Mouse (Mus musculus) fat pad, adult 2 months (tissue): ENCODE data around the gene Gm6588.

Experiments
- DNase-seq: peaks from one replicate; pipeline ENCODE4 v3.0.0-alpha.2; 2011; ENCODE audit warnings: low read depth, low spot score; ENCODE audit errors: extremely low read depth

Gene Gm6588

DNA sequence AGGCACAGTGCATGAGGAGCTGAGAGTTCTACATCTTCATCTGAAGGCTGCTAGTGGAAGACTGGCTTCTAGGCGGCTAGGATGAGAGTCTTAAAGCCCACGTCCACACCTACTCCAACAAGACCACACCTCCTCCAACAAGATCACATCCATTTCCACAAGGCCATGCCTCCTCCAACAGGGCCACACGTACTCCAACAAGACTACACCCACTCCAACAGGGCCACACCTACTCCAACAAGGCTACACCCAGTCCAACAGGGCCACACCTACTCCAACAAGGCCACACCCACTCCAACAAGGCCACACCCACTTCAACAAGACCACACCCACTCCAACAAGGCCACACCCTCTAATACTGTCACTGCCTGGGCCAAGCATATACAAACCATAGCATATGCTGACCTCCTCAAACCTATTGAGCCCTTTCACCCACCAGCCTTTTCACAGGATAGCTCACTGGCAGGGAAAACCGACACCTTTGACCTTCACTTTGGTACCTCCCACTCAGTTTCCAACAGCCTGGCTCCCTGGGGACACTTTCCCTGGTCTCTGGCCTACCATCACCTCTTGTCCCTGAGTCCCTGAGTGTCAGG is 19.9 kb downstream of the Gm6588 start:
- DNase-seq: no peak

DNA sequence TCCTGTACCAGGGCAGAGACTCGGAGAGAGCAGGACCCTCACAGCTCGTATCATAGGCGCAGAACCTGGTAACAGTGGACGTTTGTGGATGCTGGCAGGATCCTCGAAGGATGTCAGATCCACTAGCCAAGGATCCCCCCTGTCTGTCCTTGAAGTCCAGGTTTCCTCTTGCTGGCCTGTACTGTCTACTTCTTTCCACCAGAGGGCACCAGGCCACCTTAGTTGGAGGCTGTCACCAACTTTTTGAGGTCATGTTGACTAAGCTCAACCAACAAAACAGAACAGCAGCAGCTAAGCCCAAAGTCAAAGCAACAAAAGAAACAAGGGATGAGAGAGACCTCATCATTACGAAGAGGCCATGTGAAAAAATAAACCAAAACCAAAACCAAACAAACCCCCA is 20.9 kb downstream of the Gm6588 start:
- DNase-seq: no peak

DNA sequence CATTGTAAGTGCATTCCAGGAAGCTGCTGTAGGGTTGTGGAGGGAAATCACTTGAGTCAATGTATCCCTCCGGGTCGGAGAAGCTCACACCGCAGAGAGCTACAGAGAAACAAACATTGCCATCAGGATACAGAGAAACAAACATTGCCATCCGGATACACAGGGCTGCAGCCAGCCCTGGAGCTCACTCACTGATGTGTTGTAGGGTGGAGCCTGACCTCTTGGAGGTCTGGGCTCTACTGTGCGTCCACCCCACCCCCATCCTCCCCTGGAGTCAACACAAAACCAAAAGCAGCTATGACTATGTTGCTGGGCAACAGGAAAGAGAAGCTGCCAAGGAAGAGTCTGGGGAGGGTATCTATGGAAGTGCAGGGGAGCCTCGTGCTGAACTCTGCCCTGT is 24.2 kb downstream of the Gm6588 start:
- DNase-seq: no peak

DNA sequence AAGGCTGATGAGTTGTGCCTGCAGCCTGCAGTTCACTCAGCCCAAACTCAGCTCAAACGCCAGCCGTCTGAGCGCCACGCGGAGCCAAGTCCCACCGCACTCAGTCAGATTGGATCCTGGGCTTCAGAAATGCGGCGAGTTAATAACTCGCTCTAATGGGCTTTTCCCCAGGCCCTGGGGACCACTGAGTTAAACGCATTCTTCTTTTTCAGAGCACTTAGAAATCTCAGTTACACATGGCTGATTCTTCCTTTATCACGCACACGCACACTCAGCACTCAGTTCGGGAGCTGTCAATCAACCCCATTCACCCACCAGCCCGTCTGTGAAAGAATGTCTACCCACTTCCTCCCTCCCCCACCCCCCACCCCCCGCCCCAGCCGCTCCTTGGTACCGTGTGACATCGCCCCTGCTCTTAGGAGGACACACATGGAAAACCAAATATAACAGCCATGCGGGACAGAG is 32.8 kb downstream of the Gm6588 start:
- no peak for DNase-seq

DNA sequence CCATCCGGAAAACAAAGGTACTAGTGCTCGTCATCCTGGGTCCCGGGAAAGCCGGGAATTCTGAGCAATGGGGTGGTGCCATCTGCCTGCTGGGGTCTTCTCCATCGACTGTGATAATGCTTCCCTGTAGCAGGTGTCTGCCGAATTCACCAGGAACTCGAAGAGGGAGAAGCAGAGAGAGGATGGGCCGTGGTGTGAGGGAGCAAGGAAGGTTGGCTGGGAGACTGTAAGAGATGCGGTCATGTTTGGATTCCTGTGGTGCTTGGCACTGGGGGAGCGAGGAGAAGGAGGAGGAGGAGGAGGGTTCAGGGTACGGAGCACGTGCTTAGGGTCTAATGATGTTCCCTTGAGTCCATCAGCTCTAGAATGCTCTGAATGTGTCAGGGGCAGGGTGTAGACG is 33.3 kb downstream of the Gm6588 start:
- DNase-seq: no peak

DNA sequence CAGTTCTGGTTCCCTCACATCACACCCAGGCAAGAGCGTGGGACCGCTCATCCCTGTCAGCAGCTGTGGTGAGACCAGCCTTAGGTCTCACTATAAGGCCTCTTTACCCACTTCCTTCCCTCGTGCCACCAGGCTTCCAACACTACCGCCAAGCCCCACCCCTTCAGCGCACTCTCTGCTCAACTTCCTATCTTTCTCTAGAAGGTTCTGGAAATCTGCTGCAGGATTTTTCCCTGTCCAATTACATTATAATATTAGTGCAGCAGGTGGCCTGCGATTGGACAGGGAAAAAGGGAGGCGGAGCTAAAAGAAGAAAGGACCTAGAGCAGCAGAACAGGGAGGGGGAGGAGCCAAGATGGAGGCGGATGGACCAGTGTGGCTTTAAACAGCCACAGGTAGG is 33.8 kb downstream of the Gm6588 start:
- DNase-seq: no peak

DNA sequence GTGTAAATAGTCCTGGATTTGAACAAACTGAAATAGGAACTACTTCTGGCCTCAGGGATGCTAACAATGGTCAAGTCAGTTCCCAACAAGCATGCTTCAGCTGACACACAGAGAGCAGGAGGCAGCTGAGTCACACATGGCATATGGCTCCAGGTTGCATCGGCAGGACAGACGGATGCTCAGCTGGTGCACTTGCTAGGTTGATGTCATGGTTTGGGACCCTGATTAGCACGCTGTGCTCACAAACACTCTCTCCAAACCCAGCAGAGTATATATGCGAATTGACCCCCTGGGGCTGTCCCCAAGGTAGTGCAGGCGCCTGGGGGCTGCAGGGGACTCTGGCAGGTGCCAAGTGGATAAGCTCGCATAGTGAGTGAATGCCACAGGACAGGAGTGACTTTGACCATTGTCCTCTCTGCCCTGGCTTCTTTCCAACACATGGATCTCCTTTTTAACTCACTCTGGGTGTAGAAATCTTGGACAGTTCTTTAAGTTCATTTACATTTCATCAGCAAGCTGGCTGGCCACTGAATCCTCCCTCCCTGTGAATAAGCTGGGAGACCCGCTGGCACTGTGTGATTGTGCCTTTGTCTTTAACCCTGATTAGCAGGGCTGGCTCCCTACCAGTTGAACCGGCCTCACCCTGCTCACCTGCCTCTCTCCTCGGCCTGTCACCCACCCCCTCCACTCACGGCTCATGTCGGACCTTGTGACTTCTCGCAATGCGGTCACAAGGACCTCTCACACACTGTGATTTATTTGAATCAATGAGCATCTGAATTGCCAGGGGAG is 35.9 kb downstream of the Gm6588 start:
- DNase-seq: no peak

DNA sequence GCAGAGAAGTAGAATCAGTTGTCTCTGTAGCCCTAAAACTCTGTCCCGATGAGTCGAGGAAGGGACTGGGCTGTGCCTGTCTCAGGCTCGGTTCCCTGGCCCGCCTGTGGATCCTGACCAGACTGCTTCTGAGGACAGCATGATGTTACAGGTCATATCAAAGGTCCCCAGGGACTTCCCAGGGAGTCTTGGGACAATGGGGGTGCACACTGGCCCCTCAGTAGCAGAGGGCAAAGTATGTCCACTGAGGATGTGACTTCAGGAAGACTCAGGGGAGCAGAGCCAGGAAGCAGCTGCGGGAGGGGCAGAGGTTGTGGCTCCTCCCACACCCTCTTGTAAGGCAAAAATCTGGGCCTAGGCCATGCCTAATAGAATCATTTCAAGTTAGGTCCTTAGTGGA is 37.2 kb downstream of the Gm6588 start:
- no peak for DNase-seq

DNA sequence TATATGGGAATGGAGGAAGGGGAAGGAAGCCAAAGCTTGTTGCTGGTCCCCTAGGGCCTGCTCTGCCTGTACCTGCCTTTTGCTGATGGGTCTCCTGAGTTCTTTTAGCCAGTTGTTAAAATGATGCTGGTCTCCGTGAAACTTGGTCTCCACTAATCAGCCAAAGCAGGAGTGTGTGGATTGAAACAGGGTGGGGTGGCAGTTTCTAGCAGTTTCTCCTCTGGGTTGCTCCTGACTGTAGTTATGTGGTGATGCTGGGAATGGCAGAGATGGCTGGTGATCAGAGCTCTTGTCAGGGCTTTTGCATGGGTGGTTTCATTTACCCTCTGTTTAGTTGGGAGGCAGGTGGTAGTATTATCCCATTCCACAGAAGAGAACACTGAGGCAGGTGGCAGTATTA is 38.3 kb downstream of the Gm6588 start:
- DNase-seq: no peak

DNA sequence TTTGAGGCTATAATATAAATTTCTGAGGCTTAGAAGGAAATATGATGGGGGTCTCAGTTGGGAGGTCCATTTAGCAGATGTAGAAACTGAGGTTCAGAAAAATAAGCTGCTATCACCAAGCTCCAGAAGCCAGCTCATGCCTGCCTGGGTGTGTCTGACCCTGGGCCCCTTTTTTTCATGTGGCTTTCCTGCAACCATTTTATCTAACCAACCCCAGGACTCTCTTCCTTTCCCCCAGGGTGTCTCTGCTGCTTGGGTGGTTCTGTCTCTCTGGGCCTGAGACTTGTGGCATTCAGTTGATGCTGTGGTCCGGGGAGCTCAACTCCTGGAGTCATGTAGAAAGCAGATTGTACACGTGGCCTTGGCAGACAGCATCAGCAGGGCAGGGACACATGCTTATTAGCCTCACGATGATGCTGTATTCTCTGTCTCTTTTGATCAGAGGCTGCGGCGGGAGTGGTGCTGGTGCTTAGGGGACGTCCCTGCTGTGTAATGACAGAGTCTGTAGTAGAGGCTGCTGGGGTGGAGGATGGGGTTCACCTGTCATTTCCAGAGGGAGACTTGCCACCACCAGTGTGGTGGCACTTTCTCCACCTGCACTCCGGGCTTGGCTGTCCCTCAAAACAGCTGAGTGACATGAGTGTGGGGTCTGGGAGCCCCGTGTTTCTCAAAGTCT is 39.0 kb downstream of the Gm6588 start:
- no peak for DNase-seq

DNA sequence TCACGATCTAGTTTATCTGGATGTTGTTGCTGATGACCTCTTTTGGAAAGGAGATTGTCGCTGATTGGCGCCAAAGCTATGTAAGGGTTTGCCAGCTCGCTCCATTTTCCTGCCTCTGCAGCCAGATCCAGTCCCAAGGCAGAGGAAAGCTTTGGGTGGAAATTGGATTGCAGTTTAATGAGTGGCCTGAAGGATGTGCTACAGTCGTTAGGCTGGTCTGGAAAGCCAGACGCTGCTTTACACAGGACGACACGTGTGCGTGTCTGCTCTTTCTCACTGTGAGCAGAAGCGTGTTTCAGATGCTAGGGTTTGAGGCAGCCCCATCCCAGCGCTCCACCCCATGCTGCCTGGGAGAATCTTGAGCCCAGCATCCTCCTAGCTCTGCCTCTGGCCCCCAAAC is 42.3 kb downstream of the Gm6588 start:
- DNase-seq: no peak

DNA sequence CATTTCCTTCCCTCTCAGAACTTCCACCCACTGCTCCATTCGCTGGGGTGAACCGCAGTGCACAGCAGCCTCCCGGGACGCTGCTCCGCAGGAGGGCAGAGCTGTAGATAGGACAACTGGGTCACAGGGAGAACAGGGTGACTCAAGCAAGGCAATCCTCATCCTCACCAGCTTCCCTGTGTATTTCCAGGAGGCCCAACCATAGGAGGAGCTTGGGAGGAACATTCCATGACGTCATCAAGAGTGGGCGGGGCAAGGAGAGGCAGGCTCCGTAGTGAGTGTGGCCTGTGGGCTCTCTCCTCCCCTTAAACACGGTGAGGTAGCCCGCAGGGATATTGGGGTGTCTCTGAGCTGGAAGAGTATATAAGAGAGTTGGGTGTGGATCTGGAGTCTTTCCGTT is 44.3 kb downstream of the Gm6588 start:
- no peak for DNase-seq

DNA sequence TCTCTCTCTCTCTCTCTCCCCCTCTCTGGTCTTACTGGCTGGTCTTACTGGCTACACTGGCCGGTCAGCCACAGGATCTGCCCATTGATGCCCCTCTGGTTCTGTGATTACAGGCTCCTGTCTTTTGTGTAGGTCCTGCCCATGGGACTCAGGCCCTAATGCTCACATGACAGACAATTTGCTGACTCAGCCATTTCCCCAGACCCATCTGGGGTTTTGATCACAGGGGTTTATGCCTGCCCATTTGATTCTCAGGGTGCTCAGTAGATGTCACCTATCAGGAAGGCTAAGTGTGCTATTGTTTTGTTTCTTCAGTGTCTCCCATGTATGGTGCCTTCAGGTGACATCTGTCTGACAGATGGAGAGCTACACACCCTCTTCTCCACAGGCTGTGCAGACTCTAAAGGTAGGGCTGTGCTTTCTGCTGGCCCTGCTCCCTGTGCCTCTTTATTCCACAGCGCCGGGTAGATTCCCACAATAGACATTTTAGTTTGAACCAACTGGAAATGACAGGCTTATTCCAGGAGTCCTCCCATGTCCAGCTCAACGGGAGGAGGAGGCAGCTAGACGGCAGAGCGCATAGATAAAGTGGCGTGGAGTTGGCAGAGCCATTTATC is 47.6 kb downstream of the Gm6588 start:
- no peak for DNase-seq

DNA sequence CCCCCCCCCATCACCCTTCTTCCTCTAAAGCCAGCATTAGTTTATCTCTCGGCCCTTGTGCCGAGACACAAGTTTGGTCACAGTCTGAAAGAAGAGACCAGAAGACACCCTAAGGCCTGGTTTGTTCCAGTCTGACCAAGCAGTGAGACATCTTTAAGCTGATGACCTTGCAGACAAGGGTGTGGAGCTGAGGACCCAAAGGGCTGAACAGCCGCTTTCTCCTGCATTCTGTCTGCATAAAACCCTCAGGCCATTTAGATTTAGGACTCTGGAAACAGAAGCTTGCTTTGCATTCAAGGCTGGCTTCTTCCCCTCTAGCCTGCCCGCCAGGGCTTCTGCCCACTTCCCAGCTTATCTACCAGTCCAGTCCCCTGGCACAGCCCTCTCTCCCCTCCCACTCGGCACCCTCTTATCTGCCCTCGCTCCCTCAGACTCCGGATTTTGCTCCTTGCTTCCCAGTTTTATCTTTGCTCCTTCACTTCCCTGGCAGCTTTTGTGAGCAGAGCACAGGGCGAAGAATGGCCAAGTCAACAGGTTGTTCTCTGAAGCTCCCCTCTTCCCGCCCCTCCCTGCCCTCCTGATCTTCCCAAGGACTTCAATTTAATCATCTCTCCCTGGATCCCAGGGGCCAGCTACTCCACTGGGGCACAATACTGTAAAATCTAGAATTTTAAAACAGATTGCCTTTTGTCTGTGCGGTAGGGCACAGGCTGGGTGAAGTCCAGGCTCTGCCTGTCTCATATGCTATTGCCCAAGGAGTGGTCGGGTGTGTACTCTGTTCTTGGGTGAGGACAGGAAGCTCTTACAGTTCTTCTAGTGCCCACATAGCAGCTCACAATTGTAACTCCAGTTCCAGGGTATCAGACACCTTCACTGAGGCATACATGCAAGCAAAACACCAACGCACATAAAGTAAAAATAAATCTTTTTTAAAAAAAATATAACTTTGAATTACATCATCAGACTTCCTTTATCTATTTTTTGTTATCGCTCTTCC is 50.0 kb downstream of the Gm6588 start:
- DNase-seq: no peak

DNA sequence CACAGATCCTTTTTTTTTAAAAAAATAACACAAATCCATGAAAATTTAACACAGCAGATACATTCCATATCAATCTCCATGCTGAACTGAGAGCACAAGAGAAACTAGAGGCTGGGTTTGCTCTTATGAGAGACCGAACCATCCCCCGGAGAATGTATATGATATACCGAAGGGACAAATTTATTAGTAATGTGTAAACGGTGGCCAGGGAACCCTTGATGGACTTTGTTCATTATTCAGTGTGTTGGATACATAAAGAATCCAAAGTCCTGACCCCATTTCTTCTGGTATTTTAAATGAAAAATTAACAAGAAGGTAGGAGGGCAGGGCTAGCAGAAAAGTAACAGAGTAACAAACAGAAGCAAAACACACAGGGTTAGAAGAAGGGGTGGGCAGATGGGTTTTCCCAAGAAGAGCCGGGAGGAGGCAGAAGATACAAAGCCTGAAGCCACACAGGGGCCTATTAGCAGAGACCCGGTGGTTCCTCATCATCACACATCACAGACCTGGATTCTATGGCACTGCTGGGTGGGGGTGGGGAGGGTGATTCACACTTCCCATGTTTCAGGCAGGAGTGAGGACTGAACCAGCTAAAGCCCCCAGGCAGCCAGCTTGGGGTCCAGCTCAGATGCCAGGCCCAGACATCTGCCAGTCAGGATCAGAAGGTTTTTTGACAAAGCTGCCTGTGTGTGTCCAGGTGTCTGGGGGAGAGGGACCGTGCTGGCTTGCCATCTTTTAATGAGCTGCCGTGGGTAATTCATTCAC is 50.9 kb downstream of the Gm6588 start:
- DNase-seq: no peak
